Mouse (Mus musculus) thymus, adult 2 months (tissue): ENCODE results near the gene Il10rb. TPM values are rescaled to one million over a fixed set of nuclear protein-coding genes. Genes with fewer than 3 reads are reported as not detected.

Source experiments
- DNase-seq: peaks from one replicate; pipeline ENCODE4 v3.0.0; 2021
- H3K27ac ChIP-seq: fragments of 200-500 bp; 2 replicates; pipeline ENCODE4 v1.5.1; 2012; ENCODE audit warnings: low read length, control low read depth; ENCODE audit not compliant: control insufficient read depth, insufficient read depth
- H3K27me3 ChIP-seq: fragments of 200-500 bp; 2 replicates; pipeline ENCODE4 v1.6.1; 2012; ENCODE audit warnings: mild to moderate bottlenecking, low read length, moderate library complexity, mixed read lengths; ENCODE audit not compliant: control insufficient read depth, insufficient read depth
- H3K36me3 ChIP-seq: fragments of 200-500 bp; 2 replicates; pipeline ENCODE4 v1.6.1; 2012; ENCODE audit warnings: mild to moderate bottlenecking, low read length, moderate library complexity; ENCODE audit not compliant: control insufficient read depth, insufficient read depth
- H3K4me1 ChIP-seq: fragments of 200-500 bp; replicated peaks from 2 replicates; pipeline ENCODE4 v1.6.1; 2012; ENCODE audit warnings: low read length; ENCODE audit not compliant: control insufficient read depth, insufficient read depth
- H3K4me3 ChIP-seq: fragments of 200-500 bp; 2 replicates; pipeline ENCODE4 v1.5.1; 2012; ENCODE audit warnings: mild to moderate bottlenecking, low read length, control low read depth, moderate library complexity; ENCODE audit not compliant: control insufficient read depth, insufficient read depth
- CTCF ChIP-seq: fragments of 200-500 bp; IDR thresholded peaks from 2 replicates; pipeline ENCODE4 v1.5.1; 2012; ENCODE audit warnings: mild to moderate bottlenecking, control low read depth, low read length, moderate library complexity, borderline replicate concordance; ENCODE audit not compliant: control insufficient read depth, poor library complexity, insufficient read depth; ENCODE audit errors: extremely low read depth
- POLR2A ChIP-seq: fragments of 200-500 bp; IDR thresholded peaks from 2 replicates; pipeline ENCODE4 v1.6.1; 2012; ENCODE audit warnings: mild to moderate bottlenecking, low read length, control low read depth, moderate library complexity; ENCODE audit not compliant: control insufficient read depth, poor library complexity, insufficient read depth; ENCODE audit errors: extremely low read depth
- WGBS: fragments of 180-500 bp; shearing (Covaris S2); methylation state at CpG from one replicate; pipeline ENCODE4 v1.1.7; 2018; 5-methylcytosine and 5-hydroxymethylcytosine counted together
- polyA plus RNA-seq: library from polyadenylated mRNA; depleted of rRNA; stranded (reverse); fragments of >200 nt; gene quantifications from 2 replicates; pipeline ENCODE4 v1.2.3, GENCODE M21; 2012

Il10rb gene
- polyA plus RNA-seq, 1 experiment, result 35.6 TPM

DNA sequence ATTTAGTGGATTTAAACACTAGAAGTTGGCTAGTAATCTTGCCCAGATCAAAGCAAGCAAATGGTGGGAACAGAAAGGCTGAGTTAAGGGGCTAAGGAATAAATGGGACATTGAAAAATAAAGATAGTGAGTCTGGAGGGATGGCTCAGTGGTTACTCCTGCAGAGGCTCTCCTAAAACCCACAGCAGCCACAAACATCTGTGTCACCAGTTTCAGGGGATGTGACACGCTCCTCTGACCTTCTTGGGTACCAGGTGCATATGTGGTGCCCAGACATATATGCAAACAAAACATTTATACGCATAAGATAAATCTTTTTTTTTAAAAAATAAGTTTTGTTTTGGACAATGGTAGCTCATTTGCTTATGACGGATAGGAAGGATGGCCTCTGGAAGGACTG is 53.4 kb downstream of the Il10rb start:
- Histone ChIP-seq H3K27me3 (no peaks in the 10 kb centered on the region), H3K4me1 (peaks cover 51% of the 10 kb centered on the region), H3K27ac (peak overlapping the region; percentile 97), H3K4me3 (peak overlapping the region; percentile 30; the same call in 1 of the 2 replicates), H3K36me3 (no peaks in the 10 kb centered on the region)
- 31% methylated on average over 3 of the region's 3 CpGs for WGBS
- peak; percentile 53 for DNase-seq
- no peak for TF ChIP-seq POLR2A
- no peak for TF ChIP-seq CTCF

GRCm38 (mm10) chr16:91459841-91460370 is 53.9 kb downstream of the Il10rb start:
- WGBS, result 65% methylated on average over 11 of the region's 11 CpGs
- no peak overlapping the region for H3K4me3 ChIP-seq
- TF ChIP-seq POLR2A, result no peak
- peak; percentile 67; the same call in 1 of the 2 replicates for TF ChIP-seq CTCF
- H3K36me3 ChIP-seq, result no peaks in the 10 kb centered on the region
- H3K27ac ChIP-seq, result peak overlapping the region; percentile 97
- no peaks in the 10 kb centered on the region for H3K27me3 ChIP-seq
- peaks cover 52% of the 10 kb centered on the region for H3K4me1 ChIP-seq
- DNase-seq, result peak; percentile 68

GRCm38 (mm10) chr16:91461066-91461638 is 55.2 kb downstream of the Il10rb start:
- peak overlapping the region; percentile 97 for H3K27ac ChIP-seq
- DNase-seq, result no peak
- no peaks in the 10 kb centered on the region for H3K27me3 ChIP-seq
- TF ChIP-seq POLR2A (no peak), CTCF (no peak)
- 7% methylated on average over 11 of the region's 11 CpGs for WGBS
- H3K4me1 ChIP-seq, result peaks cover 51% of the 10 kb centered on the region
- H3K4me3 ChIP-seq, result peak overlapping the region; percentile 13; the same call in 1 of the 2 replicates
- no peaks in the 10 kb centered on the region for H3K36me3 ChIP-seq

GRCm38 (mm10) chr16:91461773-91462181 is 55.8 kb downstream of the Il10rb start:
- no peak overlapping the region for H3K4me3 ChIP-seq
- no peak for DNase-seq
- H3K36me3 ChIP-seq, result no peaks in the 10 kb centered on the region
- TF ChIP-seq POLR2A (no peak), CTCF (no peak)
- H3K4me1 ChIP-seq, result peaks cover 54% of the 10 kb centered on the region
- H3K27me3 ChIP-seq, result no peaks in the 10 kb centered on the region
- WGBS, result 50% methylated on average over 9 of the region's 9 CpGs
- H3K27ac ChIP-seq, result no peak overlapping the region

GRCm38 (mm10) chr16:91462644-91463043 is 56.7 kb downstream of the Il10rb start:
- Histone ChIP-seq H3K4me1 (peaks cover 50% of the 10 kb centered on the region), H3K4me3 (no peak overlapping the region), H3K27me3 (no peaks in the 10 kb centered on the region), H3K36me3 (no peaks in the 10 kb centered on the region), H3K27ac (no peak overlapping the region)
- no peak for DNase-seq
- 74% methylated on average over 3 of the region's 3 CpGs for WGBS
- TF ChIP-seq CTCF, result no peak
- no peak for TF ChIP-seq POLR2A

GRCm38 (mm10) chr16:91463400-91463799 is 57.4 kb downstream of the Il10rb start:
- Histone ChIP-seq H3K36me3 (no peaks in the 10 kb centered on the region), H3K4me1 (peaks cover 47% of the 10 kb centered on the region), H3K27me3 (no peaks in the 10 kb centered on the region), H3K27ac (no peak overlapping the region), H3K4me3 (no peak overlapping the region)
- TF ChIP-seq POLR2A, result no peak
- no peak for TF ChIP-seq CTCF
- DNase-seq, result no peak
- 85% methylated on average over 2 of the region's 2 CpGs for WGBS
